Mouse (Mus musculus) heart, embryonic 13.5 days (tissue): ENCODE measurements around the gene Smyd3. TPM values are rescaled to one million over a fixed set of nuclear protein-coding genes. Genes with fewer than 3 reads are reported as not detected.
"Not testable (repeated sequence)": the region's sequence is repeated elsewhere in the genome, so short reads cannot be mapped to it uniquely, and the experiment has no call there.

Experiments used
- ATAC-seq: fragments of 200-750 bp; cut with Nextera tagmentation; 2 replicates; pipeline ENCODE4 v1.8.0; 2017; ENCODE audit warnings: moderate TSS enrichment; ENCODE audit not compliant: insufficient number of reproducible peaks, low FRiP score, low TSS enrichment; ENCODE audit errors: extremely low read depth
- H3K27ac ChIP-seq: fragments of 300-500 bp; sonication (generic); replicated peaks from 2 replicates; pipeline ENCODE4 v1.5.1; 2015; ENCODE audit warnings: moderate library complexity, mild to moderate bottlenecking, inconsistent platforms
- H3K27me3 ChIP-seq: fragments of 300-500 bp; sonication (generic); replicated peaks from 2 replicates; pipeline ENCODE4 v1.6.1; 2015; ENCODE audit warnings: mild to moderate bottlenecking, inconsistent platforms
- H3K36me3 ChIP-seq: fragments of 300-500 bp; sonication (generic); 2 replicates; pipeline ENCODE4 v1.6.1; 2015; ENCODE audit warnings: mild to moderate bottlenecking, inconsistent platforms
- H3K4me1 ChIP-seq: fragments of 300-500 bp; sonication (generic); 2 replicates; pipeline ENCODE4 v1.6.1; 2015; ENCODE audit warnings: inconsistent platforms
- H3K4me2 ChIP-seq: fragments of 300-500 bp; sonication (generic); 2 replicates; pipeline ENCODE4 v1.6.1; 2015; ENCODE audit warnings: inconsistent platforms, mild to moderate bottlenecking, moderate library complexity
- H3K4me3 ChIP-seq: fragments of 300-500 bp; sonication (generic); 2 replicates; pipeline ENCODE4 v1.5.1; 2015; ENCODE audit warnings: moderate library complexity, mild to moderate bottlenecking, inconsistent platforms
- H3K9ac ChIP-seq: fragments of 300-500 bp; sonication (generic); 2 replicates; pipeline ENCODE4 v1.6.1; 2015; ENCODE audit warnings: inconsistent platforms, mild to moderate bottlenecking, moderate library complexity
- H3K9me3 ChIP-seq: fragments of 300-500 bp; sonication (generic); 2 replicates; pipeline ENCODE4 v1.6.1; 2016; ENCODE audit warnings: inconsistent platforms
- WGBS: fragments of 180-500 bp; shearing (Covaris S2); methylation state at CpG from one replicate; pipeline ENCODE4 v1.1.7; 2015; ENCODE audit warnings: mixed read lengths; 5-methylcytosine and 5-hydroxymethylcytosine counted together
- polyA plus RNA-seq: library from polyadenylated mRNA; unstranded; fragments of >200 nt; fragmentation: Nextera tagmentation; extraction: Ambion mirVana; gene quantifications from 2 replicates; pipeline ENCODE4 v1.2.1, GENCODE M21; 2015

The Smyd3 gene
- polyA plus RNA-seq, 1 experiment from 2014 or later: 9.6 TPM

DNA sequence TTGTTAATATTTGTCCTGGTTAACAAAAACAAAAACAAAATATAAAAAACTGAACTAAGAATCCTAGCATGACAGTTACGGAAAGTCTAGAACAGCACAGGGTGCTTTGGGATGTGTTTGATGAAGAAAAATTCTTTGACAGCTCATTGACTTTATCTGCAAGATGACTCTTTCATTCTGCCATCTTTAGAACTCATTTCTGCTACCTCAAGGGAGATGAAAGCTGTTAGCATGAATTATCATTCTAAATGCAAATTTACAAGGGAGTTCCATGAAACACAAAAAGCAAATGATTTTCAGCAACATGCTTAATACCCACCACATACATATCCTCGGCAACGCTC, 190.9 kb downstream of the Smyd3 start:
- Histone ChIP-seq H3K4me1 (0 out of 2 replicates have a peak, but pooled peaks cover 5% of the 10 kb centered on the region), H3K27me3 (no peaks in the 10 kb centered on the region), H3K9me3 (no peaks in the 10 kb centered on the region), H3K27ac (no peak overlapping the region), H3K36me3 (no peaks in the 10 kb centered on the region), H3K4me3 (no peak overlapping the region), H3K9ac (no peak overlapping the region), H3K4me2 (no peak overlapping the region)
- no peak for ATAC-seq
- WGBS: 89% methylated on average over 3 of the region's 3 CpGs

DNA sequence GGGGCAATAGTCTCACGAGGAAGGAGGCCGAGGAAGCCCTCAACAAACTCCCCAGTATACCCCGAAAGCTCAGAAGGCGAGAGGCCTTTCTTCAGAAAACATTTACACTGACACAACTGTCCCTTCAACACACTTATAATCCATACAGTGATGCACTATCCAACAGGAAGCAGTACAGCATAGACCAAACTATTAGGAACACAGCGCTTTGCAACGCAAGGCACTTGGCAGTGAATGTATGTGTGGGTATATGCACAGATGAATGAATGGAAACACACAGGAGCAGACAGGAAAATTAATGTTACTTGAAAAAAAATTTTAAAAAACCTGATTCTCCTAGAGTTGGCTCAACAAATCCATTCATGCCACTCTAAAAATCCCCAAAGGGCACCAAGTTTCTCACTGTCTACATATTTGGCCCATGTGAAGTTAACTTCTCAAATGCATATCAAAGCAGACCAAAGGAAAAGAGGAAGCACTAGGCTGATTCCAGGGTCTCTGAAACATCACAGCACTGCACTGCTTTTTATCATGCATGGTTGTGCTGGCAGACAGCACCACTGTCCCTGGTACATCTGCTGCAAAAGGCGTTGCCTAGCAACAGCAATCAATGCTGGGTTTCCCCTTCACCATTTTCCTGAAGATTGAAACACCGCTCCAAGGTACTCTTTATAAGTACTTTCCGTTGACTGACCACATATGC, 191.4 kb downstream of the Smyd3 start:
- Histone ChIP-seq H3K4me2 (no peak overlapping the region), H3K4me1 (0 out of 2 replicates have a peak, but pooled peaks cover 5% of the 10 kb centered on the region), H3K9me3 (no peaks in the 10 kb centered on the region), H3K9ac (no peak overlapping the region), H3K27ac (no peak overlapping the region), H3K27me3 (no peaks in the 10 kb centered on the region), H3K4me3 (no peak overlapping the region), H3K36me3 (no peaks in the 10 kb centered on the region)
- 82% methylated on average over 9 of the region's 9 CpGs for WGBS
- no peak for ATAC-seq

DNA sequence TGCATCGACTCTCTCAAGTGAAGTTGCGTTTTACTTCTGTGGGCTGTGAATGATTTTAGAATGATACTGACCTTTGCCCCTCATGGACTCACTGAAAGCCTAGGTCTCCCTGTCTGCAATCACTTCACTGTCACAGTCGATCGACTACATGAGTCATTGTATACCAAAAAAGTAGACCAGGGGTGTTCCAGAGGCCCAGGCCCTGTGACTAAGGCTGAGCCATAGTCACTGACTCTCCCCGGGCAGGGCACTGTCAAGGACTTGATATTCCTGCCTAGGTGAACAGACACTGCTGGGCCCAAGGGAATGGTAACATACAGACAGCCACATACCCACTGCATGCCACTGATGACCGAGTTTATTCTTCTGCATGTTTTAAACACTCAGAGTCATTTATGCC, 193.6 kb downstream of the Smyd3 start:
- ATAC-seq: no peak
- 76% methylated on average over 6 of the region's 6 CpGs for WGBS
- 0 out of 2 replicates have a peak, but pooled peaks cover 5% of the 10 kb centered on the region for H3K4me1 ChIP-seq

DNA sequence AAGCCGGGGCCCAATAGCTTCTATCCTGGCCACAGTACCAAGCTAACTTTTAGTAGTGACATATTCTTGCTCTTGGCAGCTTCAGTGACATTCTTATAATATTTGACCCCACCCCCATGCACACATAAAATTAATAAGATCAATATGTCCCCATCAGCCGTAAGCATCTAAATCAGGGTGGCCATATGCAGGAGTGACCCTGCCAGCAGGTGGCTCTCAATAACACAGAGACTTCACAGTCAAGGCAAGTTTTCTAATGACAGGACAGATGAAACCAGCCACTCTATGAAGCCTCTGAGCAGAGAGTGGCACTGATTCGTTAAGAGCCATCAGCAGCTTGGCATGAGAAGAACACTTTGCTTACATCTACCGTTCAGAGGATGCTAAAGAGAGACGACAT, 204.2 kb downstream of the Smyd3 start:
- no peaks in the 10 kb centered on the region for H3K36me3 ChIP-seq
- H3K27ac ChIP-seq: no peak overlapping the region
- H3K9me3 ChIP-seq: no peaks in the 10 kb centered on the region
- WGBS: 69% methylated on average over 5 of the region's 5 CpGs
- no peak overlapping the region for H3K4me3 ChIP-seq
- H3K4me2 ChIP-seq: no peak overlapping the region
- no peak overlapping the region for H3K9ac ChIP-seq
- no peak for ATAC-seq
- H3K27me3 ChIP-seq: no peaks in the 10 kb centered on the region
- peaks cover 20% of the 10 kb centered on the region for H3K4me1 ChIP-seq

More for the DNA sequence above, 193.6 kb downstream of the Smyd3 start:
- H3K27me3 ChIP-seq: no peaks in the 10 kb centered on the region
- H3K27ac ChIP-seq: no peak overlapping the region
- H3K36me3 ChIP-seq: no peaks in the 10 kb centered on the region
- no peak overlapping the region for H3K4me3 ChIP-seq
- H3K9ac ChIP-seq: no peak overlapping the region
- no peak overlapping the region for H3K4me2 ChIP-seq
- no peaks in the 10 kb centered on the region for H3K9me3 ChIP-seq

DNA sequence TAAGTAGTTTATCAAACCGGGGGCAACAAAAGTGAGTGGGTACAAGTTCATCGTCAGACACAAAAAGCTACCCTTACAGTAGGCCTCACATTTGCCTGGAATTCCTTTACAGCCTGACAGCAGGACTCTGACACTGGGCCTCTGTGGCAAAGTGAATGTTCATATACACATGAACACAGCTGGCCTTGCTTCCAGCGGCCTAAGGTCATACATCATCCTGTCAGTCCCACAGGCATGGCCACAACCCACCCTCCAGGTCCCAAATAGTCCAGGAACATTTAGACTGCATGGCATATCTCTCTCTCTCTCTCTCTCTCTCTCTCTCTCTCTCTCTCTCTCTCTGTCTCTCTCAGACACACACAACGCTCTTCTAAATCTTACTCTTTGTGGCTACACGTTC, 208.4 kb downstream of the Smyd3 start:
- 57% methylated on average over 5 of the region's 5 CpGs for WGBS
- Histone ChIP-seq H3K4me1 (peaks cover 16% of the 10 kb centered on the region), H3K27me3 (no peaks in the 10 kb centered on the region), H3K36me3 (no peaks in the 10 kb centered on the region), H3K27ac (peak overlapping the region; percentile 63), H3K4me3 (no peak overlapping the region), H3K4me2 (no peak overlapping the region), H3K9ac (0 out of 2 replicates have a peak overlapping the region, but pooled peaks have one; percentile 19), H3K9me3 (no peaks in the 10 kb centered on the region)
- ATAC-seq: no peak

DNA sequence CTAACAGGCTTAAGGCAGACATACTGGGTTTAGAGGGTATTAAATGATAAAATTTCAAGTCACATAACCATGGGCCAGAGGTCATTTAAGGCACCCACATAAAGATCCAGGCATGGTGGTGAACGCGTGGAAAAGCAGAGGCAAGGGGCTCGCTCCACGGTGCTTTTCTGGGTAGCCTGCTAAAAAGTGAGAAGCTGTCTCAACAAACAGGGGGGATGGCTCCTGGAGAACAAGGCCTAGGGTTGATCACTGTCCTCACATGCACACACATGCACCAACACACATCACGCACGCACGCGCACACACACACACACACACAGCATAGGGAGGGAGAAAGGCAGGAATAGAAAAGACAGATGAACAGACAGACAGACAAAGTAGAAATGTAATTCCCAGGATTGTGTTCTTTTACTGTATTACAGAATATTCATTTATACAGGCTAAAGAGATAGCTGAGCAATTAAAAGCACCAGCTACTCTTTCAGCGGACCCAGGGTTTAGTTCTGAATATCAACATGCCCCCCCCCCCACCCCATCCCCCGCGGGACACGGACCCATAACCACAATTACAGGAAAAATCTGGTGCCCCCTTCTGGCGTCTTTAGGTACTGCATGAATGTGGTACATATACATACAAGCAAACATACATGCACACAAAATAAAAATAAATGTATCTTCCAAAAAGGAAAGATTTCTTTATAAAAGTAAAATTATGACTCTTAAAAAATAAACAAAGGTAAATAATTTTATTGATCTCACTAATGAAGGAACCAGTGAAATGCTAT, 215.2 kb downstream of the Smyd3 start:
- ATAC-seq: no peak
- no peak overlapping the region for H3K9ac ChIP-seq
- H3K4me3 ChIP-seq: no peak overlapping the region
- H3K4me1 ChIP-seq: no peaks in the 10 kb centered on the region
- no peaks in the 10 kb centered on the region for H3K36me3 ChIP-seq
- peaks cover 6% of the 10 kb centered on the region for H3K9me3 ChIP-seq
- H3K27me3 ChIP-seq: no peaks in the 10 kb centered on the region
- WGBS: 85% methylated on average over 13 of the region's 13 CpGs
- no peak overlapping the region for H3K4me2 ChIP-seq
- no peak overlapping the region for H3K27ac ChIP-seq

DNA sequence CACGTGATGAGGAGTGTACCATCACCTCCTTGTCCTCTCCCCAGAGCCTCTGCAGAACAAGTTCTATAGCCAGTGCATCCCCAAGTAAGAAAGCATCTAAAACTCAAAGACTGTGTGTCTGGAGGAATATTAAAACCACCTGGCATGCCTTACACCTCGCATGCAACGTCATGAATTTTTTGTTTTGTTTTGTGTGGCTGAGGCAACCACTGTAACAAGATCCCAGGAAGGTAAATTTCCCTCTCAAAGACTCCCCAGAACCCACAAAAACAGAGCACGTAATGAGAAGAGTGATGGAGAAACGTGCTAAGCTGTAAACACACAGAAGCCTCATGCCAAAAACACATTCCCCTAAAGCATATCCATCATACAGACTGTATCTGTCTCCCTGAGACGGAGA, 222.2 kb downstream of the Smyd3 start:
- no peaks in the 10 kb centered on the region for H3K27me3 ChIP-seq
- no peak overlapping the region for H3K9ac ChIP-seq
- no peak overlapping the region for H3K4me3 ChIP-seq
- H3K4me1 ChIP-seq: no peaks in the 10 kb centered on the region; the same call in 1 of the 2 replicates
- H3K9me3 ChIP-seq: peaks cover 2% of the 10 kb centered on the region
- H3K27ac ChIP-seq: no peak overlapping the region
- no peak overlapping the region for H3K4me2 ChIP-seq
- H3K36me3 ChIP-seq: no peaks in the 10 kb centered on the region
- ATAC-seq: no peak
- 75% methylated on average over 6 of the region's 6 CpGs for WGBS

DNA sequence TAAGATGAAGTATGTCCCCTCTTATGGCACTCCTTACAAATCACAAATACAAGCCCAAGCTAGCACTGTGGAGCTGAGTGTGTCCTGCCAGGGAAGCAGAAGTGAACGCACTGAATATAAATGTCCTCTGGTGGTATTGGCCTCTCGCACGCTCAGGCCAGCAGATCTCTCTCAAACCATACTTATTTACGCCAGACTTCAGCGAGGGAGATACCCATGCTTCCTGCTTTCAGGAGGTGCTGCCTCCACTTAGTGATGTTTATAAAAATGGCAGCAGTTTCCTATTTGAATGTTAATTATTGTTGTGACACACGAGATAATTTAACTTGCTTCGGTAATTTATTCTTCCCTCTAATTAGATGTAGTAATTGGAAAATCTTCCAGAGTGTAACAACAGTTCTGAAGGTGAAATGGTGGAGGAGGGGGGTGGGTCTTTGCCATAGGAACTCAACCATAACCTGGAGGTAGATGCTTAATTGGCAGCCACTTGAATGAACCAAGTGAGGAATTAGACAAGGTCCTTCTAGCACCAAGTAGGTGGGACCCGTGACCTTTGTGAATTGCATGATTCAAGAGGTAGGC, 224.0 kb downstream of the Smyd3 start:
- H3K4me2 ChIP-seq: no peak overlapping the region

DNA sequence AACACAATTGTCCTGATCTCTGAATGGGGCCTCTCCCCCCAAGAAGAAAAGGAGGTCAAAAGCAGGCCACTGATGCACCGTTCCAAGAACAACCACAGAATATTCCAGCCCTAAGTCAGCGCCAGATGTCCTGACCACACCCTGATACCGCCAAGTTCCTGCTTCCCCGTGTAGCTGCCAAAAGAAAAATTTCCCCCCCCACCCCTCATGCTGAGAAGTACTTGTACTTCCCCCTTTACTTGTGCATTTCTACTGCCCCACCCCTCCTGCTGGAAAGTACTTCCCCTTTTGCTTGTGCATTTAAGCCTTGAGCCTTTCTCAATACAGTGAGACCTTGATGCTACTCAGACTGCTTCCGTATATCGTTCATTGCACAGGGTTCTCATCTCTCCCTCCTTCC, 227.7 kb downstream of the Smyd3 start:
- H3K9ac ChIP-seq, H3K36me3 ChIP-seq, H3K4me2 ChIP-seq, H3K4me3 ChIP-seq, H3K4me1 ChIP-seq, ATAC-seq, H3K27me3 ChIP-seq, H3K9me3 ChIP-seq: not testable (repeated sequence)
- 84% methylated on average over 6 of the region's 6 CpGs for WGBS
- peak overlapping the region; percentile 69 for H3K27ac ChIP-seq

More for the DNA sequence above, 224.0 kb downstream of the Smyd3 start:
- 82% methylated on average over 8 of the region's 8 CpGs for WGBS
- peaks cover 9% of the 10 kb centered on the region for H3K4me1 ChIP-seq
- no peak overlapping the region for H3K9ac ChIP-seq
- no peak overlapping the region for H3K4me3 ChIP-seq
- no peak for ATAC-seq
- H3K9me3 ChIP-seq: peaks cover 5% of the 10 kb centered on the region
- H3K27me3 ChIP-seq: no peaks in the 10 kb centered on the region
- H3K27ac ChIP-seq: no peak overlapping the region
- no peaks in the 10 kb centered on the region for H3K36me3 ChIP-seq

DNA sequence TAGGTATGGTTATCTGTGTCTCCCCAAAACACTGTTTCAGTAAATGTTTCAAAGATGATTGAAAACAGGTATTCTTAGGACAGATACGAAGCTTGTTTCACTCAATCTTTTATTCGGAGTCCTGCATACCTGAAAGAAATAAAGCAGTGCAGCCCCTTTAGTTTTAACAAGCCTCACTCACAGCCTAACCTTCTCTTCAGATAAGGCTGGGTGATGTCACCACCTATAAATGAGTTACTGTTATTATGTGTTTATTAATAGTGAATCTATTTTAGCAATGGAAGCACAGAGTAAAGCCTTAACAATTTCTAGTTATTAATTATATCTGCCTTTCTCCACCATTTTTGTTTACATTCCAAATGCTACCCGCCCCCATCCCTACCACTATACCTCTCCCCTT, 228.1 kb downstream of the Smyd3 start:
- no peak for ATAC-seq
- Histone ChIP-seq H3K4me3 (no peak overlapping the region), H3K4me2 (no peak overlapping the region; the same call in 1 of the 2 replicates), H3K4me1 (peaks cover 9% of the 10 kb centered on the region), H3K9me3 (peaks cover 5% of the 10 kb centered on the region), H3K27me3 (no peaks in the 10 kb centered on the region), H3K27ac (peak overlapping the region; percentile 69), H3K36me3 (no peaks in the 10 kb centered on the region), H3K9ac (no peak overlapping the region)
- 57% methylated on average over 3 of the region's 3 CpGs for WGBS

DNA sequence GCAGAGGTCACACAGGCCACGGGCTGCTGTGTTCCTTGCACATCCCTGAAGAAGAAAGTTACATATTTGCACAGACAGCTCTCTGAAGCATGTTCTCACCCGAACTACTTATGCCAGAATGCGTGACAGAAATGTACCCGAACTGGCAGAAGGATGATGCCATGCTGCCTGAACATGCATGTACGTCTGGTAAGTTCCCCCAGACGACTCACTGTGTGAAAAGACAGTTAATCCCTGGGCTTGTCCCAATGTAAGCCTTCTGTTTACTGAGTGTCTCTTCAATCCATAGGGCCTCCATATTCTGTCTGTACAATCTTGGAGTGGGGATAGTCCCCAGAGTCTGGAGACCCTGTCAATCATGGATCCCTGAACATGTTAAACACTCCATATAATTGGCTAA, 231.1 kb downstream of the Smyd3 start:
- H3K9me3 ChIP-seq: peaks cover 5% of the 10 kb centered on the region
- H3K36me3 ChIP-seq: no peaks in the 10 kb centered on the region
- no peak overlapping the region for H3K27ac ChIP-seq
- no peak overlapping the region for H3K4me3 ChIP-seq
- ATAC-seq: no peak
- 82% methylated on average over 6 of the region's 6 CpGs for WGBS
- no peak overlapping the region for H3K4me2 ChIP-seq
- no peaks in the 10 kb centered on the region for H3K27me3 ChIP-seq
- H3K9ac ChIP-seq: no peak overlapping the region
- peaks cover 27% of the 10 kb centered on the region for H3K4me1 ChIP-seq
